Mouse (Mus musculus) testis, adult 2 months (tissue): Measurements from ENCODE around the gene Adgrv1. TPM values are rescaled to one million over a fixed set of nuclear protein-coding genes. Genes with fewer than 3 reads are reported as not detected.
"Not testable (repeated sequence)": the region's sequence is repeated elsewhere in the genome, so short reads cannot be mapped to it uniquely, and the experiment has no call there.

Source experiments
- H3K27ac ChIP-seq: fragments of 200-500 bp; 2 replicates; pipeline ENCODE4 v1.5.1; 2012; ENCODE audit warnings: low read depth, low read length; ENCODE audit not compliant: control insufficient read depth, insufficient read depth
- H3K27me3 ChIP-seq: fragments of 200-500 bp; 2 replicates; pipeline ENCODE4 v1.6.1; 2012; ENCODE audit warnings: mild to moderate bottlenecking, low read length, moderate library complexity; ENCODE audit not compliant: control insufficient read depth, insufficient read depth
- H3K36me3 ChIP-seq: fragments of 200-500 bp; 2 replicates; pipeline ENCODE4 v1.6.1; 2012; ENCODE audit warnings: mild to moderate bottlenecking, low read length; ENCODE audit not compliant: control insufficient read depth, insufficient read depth
- H3K4me1 ChIP-seq: fragments of 200-500 bp; 2 replicates; pipeline ENCODE4 v1.6.1; 2012; ENCODE audit warnings: low read length; ENCODE audit not compliant: control insufficient read depth, insufficient read depth
- H3K4me3 ChIP-seq: fragments of 200-500 bp; 2 replicates; pipeline ENCODE4 v1.5.1; 2012; ENCODE audit warnings: low read depth, mild to moderate bottlenecking, low read length, moderate library complexity, mixed read lengths; ENCODE audit not compliant: control insufficient read depth
- CTCF ChIP-seq: fragments of 200-500 bp; IDR thresholded peaks from 2 replicates; pipeline ENCODE4 v1.5.1; 2012; ENCODE audit warnings: low read depth, mild to moderate bottlenecking, inconsistent platforms, low read length, moderate library complexity; ENCODE audit not compliant: control insufficient read depth, insufficient read depth, insufficient replicate concordance
- POLR2A ChIP-seq: fragments of 200-500 bp; IDR thresholded peaks from 2 replicates; pipeline ENCODE4 v1.6.1; 2012; ENCODE audit warnings: low read depth, mild to moderate bottlenecking, inconsistent platforms, low read length, moderate library complexity; ENCODE audit not compliant: control insufficient read depth
- polyA plus RNA-seq: library from polyadenylated mRNA; depleted of rRNA; stranded (reverse); fragments of >200 nt; gene quantifications from 2 replicates; pipeline ENCODE4 v1.2.3, GENCODE M21; 2012

The Adgrv1 gene
- polyA plus RNA-seq, 1 experiment = 6.7 TPM

GRCm38 (mm10) chr13:81280650-81281229, 352.2 kb downstream of the Adgrv1 start:
- H3K4me1 ChIP-seq = no peaks in the 10 kb centered on the region
- H3K27me3 ChIP-seq = no peaks in the 10 kb centered on the region
- H3K4me3 ChIP-seq = no peak overlapping the region
- no peak for TF ChIP-seq CTCF
- no peak for TF ChIP-seq POLR2A
- H3K27ac ChIP-seq = no peak overlapping the region
- no peaks in the 10 kb centered on the region for H3K36me3 ChIP-seq

GRCm38 (mm10) chr13:81279351-81279736, 353.6 kb downstream of the Adgrv1 start:
- H3K36me3 ChIP-seq = no peaks in the 10 kb centered on the region
- no peaks in the 10 kb centered on the region for H3K4me1 ChIP-seq
- TF ChIP-seq POLR2A (no peak), CTCF (no peak)
- H3K4me3 ChIP-seq = no peak overlapping the region
- no peaks in the 10 kb centered on the region for H3K27me3 ChIP-seq
- no peak overlapping the region for H3K27ac ChIP-seq

- no peaks in the 10 kb centered on the region for H3K36me3 ChIP-seq
- TF ChIP-seq CTCF (no peak), POLR2A (no peak)
- no peak overlapping the region for H3K27ac ChIP-seq
- H3K27me3 ChIP-seq = no peaks in the 10 kb centered on the region
- no peak overlapping the region for H3K4me3 ChIP-seq
- no peaks in the 10 kb centered on the region for H3K4me1 ChIP-seq
These were observed 354.1 kb downstream of the Adgrv1 start for GRCm38 (mm10) chr13:81278669-81279350.

GRCm38 (mm10) chr13:81273837-81274236, 359.1 kb downstream of the Adgrv1 start:
- TF ChIP-seq CTCF = no peak
- TF ChIP-seq POLR2A = no peak
- Histone ChIP-seq H3K27me3 (no peaks in the 10 kb centered on the region), H3K4me1 (no peaks in the 10 kb centered on the region), H3K36me3 (no peaks in the 10 kb centered on the region), H3K4me3 (no peak overlapping the region), H3K27ac (no peak overlapping the region)

GRCm38 (mm10) chr13:81270396-81270795, 362.6 kb downstream of the Adgrv1 start:
- Histone ChIP-seq H3K36me3 (no peaks in the 10 kb centered on the region), H3K4me1 (no peaks in the 10 kb centered on the region), H3K27me3 (no peaks in the 10 kb centered on the region), H3K4me3 (no peak overlapping the region), H3K27ac (no peak overlapping the region)
- no peak for TF ChIP-seq POLR2A
- no peak for TF ChIP-seq CTCF

GRCm38 (mm10) chr13:81269056-81269455, 363.9 kb downstream of the Adgrv1 start:
- TF ChIP-seq CTCF (no peak), POLR2A (no peak)
- Histone ChIP-seq H3K27me3 (no peaks in the 10 kb centered on the region), H3K27ac (no peak overlapping the region), H3K4me1 (no peaks in the 10 kb centered on the region), H3K36me3 (no peaks in the 10 kb centered on the region), H3K4me3 (no peak overlapping the region)

GRCm38 (mm10) chr13:81267489-81267888, 365.5 kb downstream of the Adgrv1 start:
- H3K36me3 ChIP-seq, H3K27ac ChIP-seq, H3K27me3 ChIP-seq, H3K4me1 ChIP-seq, H3K4me3 ChIP-seq: not testable (repeated sequence)
